Mouse (Mus musculus): ENCODE results near the gene Eef1a2.
"Not testable (repeated sequence)": the region's sequence is repeated elsewhere in the genome, so short reads cannot be mapped to it uniquely, and the experiment has no call there.

The Eef1a2 gene

DNA sequence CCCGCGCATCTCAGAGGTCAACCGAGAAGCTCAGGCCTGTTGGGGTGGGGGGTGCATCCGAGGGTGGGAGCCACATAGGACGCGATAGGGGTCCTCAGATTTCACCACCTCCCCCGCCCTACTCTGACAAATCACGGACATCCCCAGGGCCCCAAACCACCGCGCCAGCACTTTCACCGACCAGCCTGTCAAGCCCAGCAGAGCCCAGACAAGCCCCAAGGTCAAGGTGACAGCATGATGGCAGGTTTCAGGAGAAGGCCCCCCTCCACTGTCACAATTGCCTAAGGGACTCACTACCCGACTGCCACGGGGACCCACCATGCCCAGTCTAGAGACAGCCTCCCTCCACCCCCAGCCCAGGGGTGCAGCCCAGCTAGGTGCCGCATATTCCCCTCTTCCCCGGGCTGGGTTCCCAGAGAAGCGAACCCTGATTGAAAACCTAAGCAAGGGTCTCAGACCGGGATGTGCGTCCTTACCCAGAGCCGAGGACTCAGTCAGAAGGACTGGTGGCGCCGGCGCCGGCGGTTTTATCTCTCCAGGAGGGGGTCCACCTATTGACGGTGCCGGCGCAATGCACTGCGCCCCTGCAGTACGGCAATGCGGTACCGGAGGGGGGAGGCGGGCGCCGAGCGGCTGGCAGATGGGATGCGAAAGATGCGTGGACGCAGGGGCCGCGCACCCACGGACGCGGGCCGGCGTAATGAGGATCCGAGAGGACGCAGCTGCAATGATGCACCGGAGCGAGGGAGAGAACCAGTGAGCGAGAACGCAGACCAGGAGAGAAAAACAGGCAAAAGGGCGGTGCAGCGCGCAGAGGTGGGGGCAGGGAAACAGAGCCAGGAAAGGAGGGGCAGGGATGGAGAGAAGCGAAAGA lies at the start of gene Eef1a2:
Eef1a2 (minus strand) TSS at position 767 of the 874 bp plus-strand sequence.
- DNase-seq (ENCODE audit: low spot score in 2 of 2) = peak; percentile 87 to 88

DNA sequence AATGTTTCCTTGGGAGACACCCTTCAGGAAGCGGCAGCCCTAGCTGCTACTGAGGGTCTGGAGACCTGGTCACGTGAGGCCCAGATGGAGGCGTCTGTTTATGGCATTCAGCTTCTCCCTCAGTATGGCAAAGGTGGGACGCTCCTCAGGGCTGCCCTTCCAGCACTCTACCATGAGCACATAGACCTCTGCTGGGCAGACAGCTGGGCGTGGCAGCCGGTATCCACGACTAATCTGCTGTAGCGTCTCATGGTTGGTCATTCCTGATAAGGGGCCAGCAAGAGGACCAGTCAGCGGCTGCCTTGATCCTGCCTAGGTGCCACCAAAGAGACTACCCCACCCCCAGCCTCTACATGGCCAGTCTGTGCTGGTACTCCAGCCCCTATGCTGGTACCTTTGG lies 49.3 kb upstream of the Eef1a2 start:
- DNase-seq (ENCODE audit: low spot score in 2 of 2) = no peak

DNA sequence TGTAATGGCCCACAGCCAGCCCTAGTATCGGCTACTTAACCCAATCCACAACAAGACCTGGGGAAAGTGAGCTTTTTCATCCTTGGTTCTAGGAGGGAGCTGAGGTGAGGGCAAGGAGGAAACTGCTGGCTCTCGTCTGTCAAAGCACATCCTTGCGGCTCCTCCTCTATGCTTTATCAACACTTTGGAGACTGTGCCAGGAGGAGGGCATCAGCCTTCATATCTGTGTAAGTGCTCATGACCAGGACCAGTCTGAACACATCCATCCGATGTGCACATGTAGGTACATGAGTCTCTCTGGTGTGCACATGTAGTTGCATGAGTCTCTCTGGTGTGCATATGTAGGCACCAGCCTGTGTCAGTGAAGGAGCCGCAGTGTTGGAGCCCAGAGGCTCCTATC lies 48.9 kb upstream of the Eef1a2 start:
- DNase-seq (ENCODE audit: low spot score in 2 of 2) = no peak

DNA sequence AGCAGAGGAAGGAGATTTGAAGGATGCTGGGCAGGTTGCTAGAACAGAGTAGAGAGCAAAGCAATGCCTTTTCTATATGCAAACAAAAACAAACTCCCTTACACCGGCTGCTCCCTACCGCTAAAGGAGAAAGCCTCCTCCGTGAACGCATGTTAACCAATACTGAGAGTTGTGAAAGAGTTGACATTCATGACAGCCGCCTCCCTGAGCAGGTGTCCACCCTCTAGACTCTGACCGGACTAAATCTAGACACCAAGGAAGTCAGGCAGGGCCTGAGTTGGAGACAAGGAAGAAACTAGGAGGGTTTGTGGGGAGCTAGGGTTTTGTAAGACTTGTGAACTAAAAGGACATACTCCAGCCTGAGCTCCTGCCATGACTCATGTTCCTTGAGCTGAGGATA lies 46.1 kb upstream of the Eef1a2 start:
- no peak for DNase-seq (ENCODE audit: low spot score in 2 of 2)

DNA sequence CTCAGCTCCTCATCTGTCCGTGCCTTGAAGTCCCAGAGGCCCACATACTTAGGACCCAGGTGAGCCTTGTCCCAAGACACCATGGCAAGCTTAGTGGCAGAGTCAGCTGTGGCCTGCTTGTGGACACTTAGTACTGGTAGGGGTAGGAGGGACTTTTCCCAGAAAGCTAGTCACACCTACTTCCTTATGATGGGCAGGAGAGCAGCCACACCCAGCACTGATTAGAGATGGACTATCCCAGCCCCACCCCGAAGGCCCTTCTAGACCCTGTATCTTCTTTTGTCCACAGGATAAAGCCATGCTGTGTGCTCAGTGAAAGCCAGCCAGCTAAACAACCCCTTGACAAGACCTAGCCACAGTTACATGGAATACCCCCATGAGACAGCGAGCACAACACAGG lies 45.6 kb upstream of the Eef1a2 start, which contains the start of gene Ptk6:
Ptk6 (minus strand) TSS at position 368 of the 400 bp plus-strand sequence.
- no peak for DNase-seq (ENCODE audit: low spot score in 2 of 2)

DNA sequence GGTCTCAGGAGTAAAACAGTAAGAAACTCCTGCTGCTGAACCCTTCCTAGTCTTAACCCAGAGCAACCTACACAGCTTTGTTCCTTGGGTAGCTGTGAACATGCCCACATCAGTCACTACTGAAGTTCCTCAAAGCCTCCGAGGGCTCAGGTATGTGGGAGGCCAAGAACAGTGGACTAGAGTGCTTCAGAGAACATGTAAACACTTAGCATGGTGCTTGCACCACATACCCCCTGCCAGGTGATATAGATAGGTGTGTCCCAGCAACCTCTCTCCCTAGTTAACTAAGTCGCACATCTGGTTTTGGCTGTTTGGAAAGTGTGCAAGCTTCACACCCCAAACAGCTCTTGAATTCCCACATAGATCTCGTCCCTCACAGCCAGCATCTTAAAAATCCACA lies 44.8 kb upstream of the Eef1a2 start:
- DNase-seq (ENCODE audit: low spot score in 2 of 2) = no peak

DNA sequence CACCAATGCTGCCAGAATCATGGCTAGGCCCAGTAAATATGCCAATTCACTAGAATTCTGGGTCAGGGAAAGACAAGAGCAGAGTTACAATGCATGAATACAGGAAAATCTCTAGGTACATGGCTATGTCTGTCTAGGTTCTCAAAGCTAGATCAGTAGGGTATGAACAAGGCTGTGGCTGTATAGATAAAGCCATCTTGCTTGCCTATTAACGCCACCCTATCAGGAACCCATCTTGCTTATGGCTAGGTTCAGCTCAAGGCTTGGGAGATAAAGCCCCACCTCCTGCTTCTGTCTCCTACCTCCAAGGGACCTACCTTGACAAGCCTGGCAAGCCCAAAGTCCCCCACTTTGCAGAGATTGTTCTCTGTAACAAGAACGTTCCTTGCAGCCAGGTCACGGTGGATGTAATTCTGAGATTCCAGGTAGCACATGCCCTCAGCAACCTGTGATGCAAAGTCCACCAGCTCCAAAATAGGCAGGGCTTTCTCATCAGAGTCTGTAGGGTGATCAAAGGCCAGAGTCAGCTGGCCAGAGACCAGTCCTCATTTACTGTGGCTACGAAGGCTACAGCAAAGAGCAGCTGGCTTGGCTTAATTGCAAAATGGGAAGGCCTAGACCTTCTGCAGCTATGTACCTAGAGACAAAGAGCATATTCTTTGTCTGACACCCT lies 40.0 kb upstream of the Eef1a2 start:
- no peak for DNase-seq (ENCODE audit: low spot score in 2 of 2)

DNA sequence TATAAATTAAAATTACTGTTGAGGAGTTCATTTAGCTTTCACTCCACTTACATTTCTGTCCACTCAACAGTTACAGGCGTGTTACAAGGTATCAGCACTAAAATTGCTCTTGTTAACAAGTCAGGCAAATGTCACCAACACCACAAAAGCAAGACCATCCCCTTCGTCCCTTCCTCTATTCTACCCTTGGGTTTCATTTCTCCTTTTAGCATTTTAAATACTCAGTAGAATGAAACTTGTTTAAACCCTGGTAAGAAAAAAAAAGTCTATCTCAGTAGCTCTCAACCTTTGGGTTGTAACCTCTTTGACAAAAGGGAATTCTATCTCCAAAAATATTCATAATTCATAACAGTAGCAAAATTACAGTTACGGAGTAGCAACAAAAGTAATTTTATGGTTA lies 36.2 kb upstream of the Eef1a2 start:
- DNase-seq (ENCODE audit: low spot score in 2 of 2) = no peak

DNA sequence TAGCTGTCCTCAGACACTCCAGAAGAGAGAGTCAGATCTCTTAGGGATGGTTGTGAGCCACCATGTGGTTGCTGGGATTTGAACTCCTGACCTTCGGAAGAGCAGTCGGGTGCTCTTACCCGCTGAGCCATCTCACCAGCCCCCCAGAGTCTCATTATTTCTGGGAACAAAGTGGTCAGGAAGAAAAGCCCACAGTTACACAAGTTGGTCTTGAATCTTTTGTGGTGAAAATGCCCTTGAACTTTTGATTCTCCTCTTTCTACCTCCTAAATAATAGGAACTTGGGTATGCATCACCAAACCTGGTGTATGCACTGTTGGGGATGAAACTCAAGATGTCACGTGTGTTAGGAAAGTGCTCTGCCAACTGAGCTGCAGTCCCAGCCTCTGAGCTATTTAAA lies 35.1 kb upstream of the Eef1a2 start:
- no peak for DNase-seq (ENCODE audit: low spot score in 2 of 2)

DNA sequence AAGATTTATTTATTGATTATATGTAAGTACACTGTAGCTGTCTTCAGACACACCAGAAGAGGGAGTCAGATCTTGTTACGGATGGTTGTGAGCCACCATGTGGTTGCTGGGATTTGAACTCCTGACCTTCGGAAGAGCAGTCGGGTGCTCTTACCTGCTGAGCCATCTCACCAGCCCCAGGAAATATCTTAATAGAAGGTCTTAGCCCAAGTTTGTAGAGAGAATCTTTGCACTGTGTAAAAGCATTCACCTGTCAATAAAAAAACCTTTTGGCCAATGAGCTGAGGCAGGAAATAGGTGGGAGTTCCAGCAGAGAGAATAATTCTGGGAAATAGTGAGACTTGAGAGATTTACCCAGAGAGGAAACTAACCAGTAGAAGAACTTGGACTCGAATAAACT lies 34.6 kb upstream of the Eef1a2 start:
- not testable (repeated sequence) for DNase-seq (ENCODE audit: low spot score in 2 of 2)

DNA sequence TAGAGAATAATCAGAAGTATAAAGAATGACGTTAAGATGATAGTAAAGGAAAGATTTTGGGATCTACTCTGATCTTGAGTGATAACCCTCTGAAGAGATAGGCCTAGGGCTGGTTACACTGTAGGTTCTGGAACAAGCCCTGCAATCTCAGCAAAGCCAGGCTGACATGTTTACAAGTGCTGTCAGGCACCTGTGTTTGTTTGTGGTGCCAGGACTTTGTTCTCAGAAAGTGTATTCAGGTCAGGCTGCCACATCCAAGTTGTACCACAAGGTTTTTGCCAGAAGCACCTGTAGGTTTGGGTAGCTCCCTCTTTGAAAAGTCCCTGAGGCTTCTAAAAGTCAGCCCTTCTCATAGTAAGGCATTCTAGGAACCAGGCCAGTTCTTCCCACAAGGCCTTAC lies 32.5 kb upstream of the Eef1a2 start:
- DNase-seq (ENCODE audit: low spot score in 2 of 2) = no peak

DNA sequence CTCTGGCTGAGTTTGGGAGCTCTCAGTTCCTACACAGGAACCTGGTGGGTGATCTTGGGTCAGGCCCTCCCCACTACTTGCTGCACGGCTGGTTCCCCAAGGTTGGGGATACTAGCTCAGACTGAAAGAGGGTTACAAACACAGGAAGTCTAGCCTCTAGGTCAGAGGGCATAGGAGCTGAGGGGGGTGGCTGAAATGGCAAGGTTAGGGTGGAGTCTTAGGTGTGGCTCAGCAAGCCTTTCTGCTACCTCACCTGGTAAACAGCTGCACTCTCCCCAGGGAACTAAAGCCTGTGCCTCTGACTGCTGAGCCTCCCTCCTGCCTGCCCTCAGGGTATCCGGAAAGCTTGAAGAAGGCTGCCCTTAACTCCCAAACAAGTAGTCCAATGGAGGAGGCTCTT lies 31.9 kb upstream of the Eef1a2 start:
- DNase-seq (ENCODE audit: low spot score in 2 of 2) = no peak

DNA sequence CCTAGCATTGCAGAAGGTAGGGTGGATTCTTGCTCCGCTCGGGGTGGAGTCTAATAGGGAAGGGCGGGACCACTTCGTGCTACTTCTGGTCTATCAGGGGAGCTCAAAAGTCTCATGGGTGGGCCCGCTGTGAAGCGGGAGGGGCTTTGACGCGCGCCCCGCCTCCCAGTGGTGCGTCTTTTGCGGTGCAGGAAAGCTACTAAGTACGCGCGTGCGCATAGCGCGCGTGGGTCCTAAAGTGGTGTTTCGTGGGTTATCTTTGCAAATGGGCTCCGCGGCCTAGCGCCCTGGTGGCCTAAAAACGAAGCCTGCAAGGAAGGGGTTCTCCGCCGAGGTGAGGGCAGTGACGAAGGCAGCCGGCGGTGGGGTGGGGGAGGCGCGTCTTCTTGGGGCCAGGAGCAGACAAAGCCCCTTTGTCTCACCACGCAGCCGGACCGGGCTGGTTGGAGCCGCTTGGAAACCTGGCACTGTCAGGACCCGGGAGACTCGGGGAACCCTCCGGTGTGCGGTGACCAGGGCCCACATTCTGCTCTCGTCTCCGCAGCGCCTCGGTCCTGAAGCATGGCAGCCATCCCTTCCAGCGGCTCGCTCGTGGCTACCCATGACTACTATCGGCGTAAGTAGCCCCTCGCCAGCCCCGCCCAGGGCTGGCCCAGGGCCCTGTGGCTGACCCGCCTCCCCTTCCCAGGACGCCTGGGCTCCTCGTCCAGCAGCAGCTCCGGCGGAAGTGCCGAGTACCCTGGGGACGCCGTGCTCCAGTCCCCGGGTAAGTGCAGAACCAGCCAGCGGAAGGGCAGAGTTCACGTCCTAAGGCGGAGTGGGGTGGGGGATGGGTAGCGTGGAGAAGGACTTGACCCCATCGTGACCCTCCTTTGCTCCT lies 30.5 kb upstream of the Eef1a2 start, which contains the start of gene Ppdpf:
Ppdpf (plus strand) TSS at position 127 of the 880 bp plus-strand sequence.
- peak; percentile 92 to 96 for DNase-seq (ENCODE audit: low spot score in 2 of 2)

DNA sequence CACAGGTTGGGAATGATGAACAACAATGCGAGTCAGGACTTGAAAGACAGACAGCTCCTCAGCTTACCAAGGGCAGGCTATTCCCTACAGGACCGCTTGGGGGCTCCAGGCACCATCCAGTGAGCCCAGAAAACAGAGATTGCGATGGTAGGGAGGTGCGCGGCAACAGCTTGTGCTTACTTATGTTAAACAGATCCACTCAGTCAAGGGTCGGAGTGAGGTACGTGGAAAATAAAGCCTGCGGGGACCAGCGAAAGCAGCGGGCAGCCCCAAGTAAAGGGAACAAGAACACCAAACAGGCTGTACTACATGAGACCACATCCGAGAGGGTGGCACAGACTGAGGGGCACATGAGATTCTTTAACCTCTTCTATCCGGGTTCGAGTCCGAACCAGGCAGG lies 29.8 kb upstream of the Eef1a2 start:
- peak; percentile 79 to 84 for DNase-seq (ENCODE audit: low spot score in 2 of 2)

DNA sequence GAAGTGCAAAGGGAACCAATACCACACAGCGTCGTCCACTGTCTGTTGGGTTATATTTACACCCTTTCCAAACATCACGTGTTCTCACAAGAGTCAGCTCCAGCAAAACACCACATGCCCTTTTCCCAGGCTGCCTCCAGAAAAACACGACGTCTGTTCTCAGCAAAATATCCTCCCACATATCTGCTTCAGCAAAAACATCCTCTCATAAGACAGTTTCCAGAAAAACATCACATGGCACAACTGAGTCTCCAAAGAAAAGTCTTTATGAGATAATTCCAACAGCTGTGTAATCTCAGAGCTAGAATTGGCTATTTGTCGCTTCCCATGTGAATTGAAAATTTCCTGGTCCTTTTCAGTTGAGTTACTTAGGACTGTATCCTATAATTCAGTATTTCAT lies 24.1 kb upstream of the Eef1a2 start:
- DNase-seq (ENCODE audit: low spot score in 2 of 2) = no peak

DNA sequence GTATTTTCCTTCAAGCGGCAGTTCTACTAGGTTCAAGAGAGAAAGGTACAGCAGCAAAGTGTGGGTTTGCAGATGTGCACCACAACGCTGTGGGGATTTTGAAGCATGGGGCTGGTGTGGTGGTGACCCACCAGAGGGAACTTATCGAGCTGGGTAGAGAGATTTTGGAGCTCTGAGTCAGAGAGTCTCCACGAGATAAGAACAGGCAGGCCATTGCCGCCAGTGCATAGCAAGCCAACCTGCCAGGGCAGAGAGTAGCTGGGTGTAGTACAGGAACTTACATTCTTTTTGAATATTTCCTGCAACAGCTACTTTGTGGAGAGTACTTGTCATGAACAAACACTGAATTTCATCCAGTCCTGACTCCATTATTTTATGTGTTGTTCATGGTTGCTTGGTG lies 21.7 kb upstream of the Eef1a2 start:
- DNase-seq (ENCODE audit: low spot score in 2 of 2) = no peak

DNA sequence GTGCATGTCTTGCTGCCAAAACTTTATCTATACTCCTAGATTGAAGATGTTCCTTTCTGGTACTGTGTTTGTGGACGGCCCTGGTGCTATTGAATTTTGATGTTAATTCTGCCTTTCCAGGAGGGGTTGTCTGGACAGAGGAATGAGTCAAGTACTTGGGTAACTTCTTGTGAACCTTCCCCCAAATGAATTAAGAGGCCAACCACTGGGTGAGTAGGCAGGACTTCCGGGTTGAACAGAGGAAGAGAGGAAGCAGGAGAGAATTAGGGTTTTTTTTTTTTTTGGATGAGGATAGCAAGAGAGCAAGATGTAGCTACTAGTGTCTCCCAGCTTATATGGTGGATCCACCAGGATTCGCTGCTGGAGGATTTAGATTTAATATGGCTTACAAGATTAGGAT lies 21.2 kb upstream of the Eef1a2 start:
- no peak for DNase-seq (ENCODE audit: low spot score in 2 of 2)

DNA sequence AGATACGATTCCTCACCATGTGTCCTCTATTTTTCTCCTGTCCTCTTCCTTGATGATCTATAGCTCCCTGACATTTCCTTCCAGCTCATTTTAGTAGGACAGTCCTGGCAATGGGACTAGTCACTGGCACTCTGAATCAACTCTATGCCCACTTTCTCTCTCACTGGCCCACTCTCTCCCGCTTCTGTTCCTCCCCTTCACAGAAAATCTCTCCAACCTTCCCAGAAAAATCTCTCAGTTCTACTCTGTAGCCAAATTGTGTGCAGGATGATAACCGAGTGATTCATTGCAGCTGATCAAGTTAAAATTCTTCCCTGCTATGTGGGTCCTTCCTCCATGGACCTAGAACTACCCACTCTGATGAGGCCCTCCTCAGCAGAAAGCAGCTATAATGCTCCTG lies 17.8 kb upstream of the Eef1a2 start:
- DNase-seq (ENCODE audit: low spot score in 2 of 2) = no peak

DNA sequence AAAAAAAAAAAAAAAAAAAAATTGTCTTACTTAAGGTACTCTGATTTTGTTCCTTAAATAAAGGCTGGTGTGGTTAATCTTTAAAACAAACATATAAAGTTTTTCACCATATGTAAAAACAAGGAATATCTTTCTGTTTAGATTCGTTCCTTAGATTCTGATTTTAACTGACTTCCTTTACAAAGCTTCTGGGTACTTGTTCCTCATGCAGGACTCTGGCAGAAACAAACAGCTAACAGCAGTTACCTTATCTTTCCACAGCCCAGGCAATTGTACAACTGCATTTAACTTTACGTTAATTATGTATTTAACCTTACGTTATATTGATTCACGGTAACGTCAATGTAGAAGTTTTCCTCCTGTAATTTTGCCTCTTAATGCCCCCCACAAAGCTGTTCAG lies 9.7 kb upstream of the Eef1a2 start:
- no peak for DNase-seq (ENCODE audit: low spot score in 2 of 2)

DNA sequence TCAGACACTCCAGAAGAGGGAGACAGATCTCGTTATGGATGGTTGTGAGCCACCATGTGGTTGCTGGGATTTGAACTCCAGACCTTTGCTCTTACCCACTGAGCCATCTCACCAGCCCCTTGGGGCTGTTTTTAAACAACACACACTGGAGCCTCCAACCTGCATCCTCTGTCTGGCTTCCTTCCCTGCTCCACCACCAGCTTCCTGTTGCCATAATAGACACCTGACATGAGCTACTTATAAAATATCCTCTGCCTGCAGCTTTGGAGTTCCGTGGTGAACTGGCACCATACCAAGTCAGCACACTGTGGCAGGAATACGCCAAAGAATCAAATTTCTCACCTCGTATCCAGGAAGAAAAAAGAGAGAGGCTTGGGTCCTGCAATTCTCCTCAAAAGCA lies 4.0 kb upstream of the Eef1a2 start:
- DNase-seq (ENCODE audit: low spot score in 2 of 2) = peak in 1 of 2 experiments; percentile 10

DNA sequence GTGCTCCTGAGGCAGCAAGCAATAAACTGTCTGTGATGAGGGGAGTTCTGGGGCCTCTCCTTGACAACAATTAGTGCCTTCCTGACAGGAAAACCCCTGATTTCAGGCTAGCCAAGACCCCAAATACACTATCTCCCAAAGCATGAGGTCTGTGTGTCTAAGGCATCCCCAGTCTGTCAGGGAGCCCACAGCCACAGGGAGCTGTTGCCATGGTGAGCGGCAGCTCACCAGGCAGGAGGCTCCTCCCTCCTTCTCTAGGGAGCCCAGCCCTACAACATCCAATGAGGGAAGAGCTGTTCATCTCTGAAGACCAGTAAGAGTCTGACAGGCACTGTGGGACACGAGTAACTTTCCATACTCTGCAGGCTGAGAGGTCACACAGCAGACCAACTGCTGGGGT lies 3.0 kb upstream of the Eef1a2 start:
- DNase-seq (ENCODE audit: low spot score in 2 of 2) = peak; percentile 66 to 84

DNA sequence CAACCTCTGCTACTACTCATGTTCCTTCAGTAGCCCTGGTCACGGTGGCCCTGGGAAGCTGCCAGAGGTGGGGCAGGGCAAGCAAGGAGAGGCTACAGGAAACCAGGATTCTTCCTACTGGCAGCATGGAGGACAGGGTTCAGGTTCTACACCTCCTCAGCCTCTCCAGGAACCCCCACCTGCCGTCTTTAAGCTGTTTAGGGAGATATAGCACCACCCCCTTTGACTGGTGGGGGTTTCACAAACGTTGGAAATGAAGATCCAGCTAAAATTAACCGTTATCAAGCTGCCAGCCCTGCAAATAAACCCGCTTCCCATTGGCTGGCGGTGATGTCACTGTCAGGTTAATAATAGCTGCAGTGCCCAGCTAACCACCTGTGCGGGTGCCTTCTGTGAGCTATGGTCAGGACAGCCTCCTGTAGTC lies 2.3 kb upstream of the Eef1a2 start:
- peak; percentile 83 to 90 for DNase-seq (ENCODE audit: low spot score in 2 of 2)

All from right cerebral cortex, postnatal 36 days (tissue).